Mouse (Mus musculus) layer of hippocampus, adult 9-10 months (tissue): ENCODE measurements around the gene Cdc14b.
A peak's percentile ranks its signal among the peaks of the same experiment; 100 is the strongest.

ENCODE experiments used
- DNase-seq: peaks from one replicate; pipeline ENCODE4 v3.0.0; 2022; ENCODE audit warnings: low spot score

Cdc14b gene

DNA sequence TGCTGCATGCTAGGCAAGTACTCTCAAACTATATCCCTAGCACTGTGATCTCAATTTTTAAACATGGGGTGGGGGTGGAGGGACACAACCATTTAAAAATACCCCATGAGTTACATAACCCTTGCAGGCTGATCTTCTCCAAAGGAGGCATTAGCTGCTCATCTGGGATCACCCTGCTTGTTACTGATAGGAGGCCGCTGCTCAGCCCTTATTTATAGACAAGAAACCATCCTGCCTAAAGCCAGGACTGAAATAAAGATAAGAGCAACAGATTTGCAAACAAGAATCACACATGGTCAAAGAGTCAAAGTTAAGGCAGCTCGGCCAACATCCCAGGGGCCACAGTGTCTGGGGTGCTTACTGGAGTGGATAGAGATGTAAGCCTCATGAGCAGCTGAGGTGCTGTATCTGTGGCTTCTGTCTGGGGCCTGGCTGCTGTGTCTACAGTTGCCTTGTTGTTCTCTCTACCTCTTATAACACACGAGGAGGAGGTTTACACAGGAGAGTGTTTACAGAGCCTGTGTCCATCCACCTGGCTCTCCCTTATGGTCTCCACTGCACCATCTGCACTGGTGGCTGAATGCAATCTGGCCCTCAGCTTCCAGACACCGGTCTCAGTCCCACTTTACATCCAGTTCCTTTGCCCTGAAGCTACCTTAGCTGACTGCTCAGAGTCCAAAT lies 38.0 kb downstream of the Cdc14b start:
- DNase-seq, result no peak

DNA sequence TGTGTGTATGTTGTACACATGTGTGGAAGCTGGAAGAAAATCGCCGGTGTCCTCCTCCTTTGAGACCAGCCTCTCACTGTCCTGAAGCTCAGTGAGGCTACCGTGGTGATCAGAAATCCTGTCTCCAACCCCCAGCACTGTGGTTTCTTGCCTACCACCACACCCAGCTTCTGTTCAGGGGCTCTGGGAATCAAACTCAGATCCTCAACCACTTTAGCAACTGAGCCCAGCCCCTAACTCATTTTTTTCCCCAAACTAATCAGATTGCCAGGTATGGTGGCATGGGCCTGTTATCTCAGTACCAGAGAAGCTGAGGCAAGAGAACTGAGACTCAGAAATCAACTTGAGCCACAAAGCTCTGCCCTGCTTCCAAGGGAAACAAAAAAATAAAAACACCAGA lies 39.3 kb downstream of the Cdc14b start:
- no peak for DNase-seq

DNA sequence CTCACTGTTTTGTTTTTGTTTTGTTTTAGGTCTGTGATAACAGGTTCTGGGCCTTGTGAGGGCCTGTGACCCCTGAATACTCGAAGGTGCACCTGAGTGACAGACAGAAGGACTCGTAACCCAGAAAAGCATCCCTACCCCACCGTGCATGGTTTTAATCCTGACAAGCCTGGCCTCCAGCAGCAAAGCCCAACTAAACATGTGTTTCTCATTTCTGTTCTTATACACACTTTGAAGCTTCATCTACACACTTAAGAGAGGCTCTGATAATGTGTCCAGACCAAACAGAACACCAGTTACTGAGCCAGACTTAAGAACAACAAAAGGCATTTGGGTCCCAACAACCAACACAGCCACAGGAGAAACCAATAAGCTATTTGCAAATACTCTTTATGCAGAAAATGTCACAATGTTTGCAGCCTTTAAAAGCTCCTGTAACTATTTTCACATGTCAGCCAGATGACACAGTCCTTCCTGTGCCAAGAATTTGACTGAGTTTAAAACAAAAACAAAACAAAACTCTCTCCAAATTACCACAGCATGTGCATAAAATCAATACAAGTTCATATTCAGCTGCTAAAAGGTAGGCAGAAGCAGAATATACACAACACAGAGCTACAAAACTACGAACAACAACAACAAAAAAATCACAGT lies 39.9 kb downstream of the Cdc14b start:
- DNase-seq, result peak; percentile 10

DNA sequence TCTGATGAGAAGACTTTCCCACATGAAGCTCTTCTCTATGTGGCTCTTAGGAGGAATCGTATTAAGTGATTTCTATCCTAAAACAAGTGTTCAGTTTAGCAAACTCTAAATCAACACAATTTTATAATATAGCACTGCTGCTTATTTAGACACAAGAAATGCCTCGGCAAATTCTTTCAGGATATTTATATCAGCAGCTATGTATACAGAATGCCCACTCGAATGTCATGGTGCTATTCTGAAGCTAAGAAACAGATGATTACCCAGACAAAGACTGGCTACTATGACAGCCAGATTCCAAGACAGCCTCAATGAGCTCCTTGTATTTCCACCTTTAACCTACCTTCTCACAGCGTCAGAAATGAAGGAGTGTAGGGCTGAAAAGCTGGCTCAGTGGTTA lies 42.0 kb downstream of the Cdc14b start:
- no peak for DNase-seq

DNA sequence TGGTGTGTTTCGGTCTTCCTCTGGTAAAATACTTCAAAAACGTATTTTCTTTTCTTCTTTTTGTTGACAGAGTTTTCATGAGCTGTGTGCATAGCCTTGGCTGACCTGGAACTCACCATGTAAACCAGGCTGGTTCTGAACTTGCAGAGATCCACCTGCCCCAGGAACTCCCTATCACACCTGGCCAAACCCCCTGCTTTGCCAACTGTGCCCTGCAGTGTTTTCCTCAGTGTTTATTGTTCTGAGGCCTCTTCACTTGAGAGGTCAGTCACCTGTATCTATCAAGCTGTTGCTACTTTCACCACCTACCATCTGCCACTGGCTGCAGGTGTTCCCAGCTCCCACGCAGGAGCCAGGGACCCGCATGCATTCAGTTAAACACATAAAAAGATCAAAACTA lies 48.4 kb downstream of the Cdc14b start:
- DNase-seq, result no peak

DNA sequence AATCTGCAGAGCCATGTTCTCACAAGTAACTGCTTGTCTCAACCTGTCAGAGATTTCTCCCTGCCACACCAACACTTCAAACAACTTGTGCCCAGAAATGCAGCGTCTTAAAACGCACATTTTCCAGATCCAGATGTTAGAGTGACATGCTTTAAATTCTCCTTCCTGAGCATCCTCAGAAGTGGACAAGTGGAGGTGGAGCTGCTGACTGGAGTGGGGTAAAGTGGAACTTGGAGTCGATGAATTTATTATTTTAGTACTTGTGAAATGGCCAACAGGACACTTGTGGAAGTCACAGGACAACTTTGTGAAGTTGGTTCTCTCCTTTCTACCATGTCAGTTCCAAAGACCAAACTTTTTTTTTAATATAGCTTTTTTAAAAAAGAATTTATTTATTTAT lies 49.4 kb downstream of the Cdc14b start:
- DNase-seq, result no peak

DNA sequence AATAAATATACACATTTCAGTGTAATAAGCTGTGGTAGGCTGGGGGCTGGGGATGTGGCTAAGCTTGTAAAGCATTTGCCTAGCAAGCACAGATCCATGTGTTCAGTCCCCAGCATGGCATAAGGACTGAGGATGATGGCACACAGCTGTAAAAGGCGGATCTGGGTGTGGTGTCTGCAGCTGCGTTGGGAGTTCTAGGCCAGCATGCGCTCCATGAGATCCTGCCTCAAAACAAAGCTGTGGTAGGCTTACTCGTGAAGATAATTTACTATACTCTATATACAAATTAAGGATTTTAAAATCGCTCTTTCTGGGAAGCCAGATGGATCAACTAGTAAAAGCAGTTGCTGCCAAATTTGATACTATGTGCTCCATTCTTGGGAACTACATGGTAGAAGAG lies 60.2 kb downstream of the Cdc14b start:
- DNase-seq, result no peak

DNA sequence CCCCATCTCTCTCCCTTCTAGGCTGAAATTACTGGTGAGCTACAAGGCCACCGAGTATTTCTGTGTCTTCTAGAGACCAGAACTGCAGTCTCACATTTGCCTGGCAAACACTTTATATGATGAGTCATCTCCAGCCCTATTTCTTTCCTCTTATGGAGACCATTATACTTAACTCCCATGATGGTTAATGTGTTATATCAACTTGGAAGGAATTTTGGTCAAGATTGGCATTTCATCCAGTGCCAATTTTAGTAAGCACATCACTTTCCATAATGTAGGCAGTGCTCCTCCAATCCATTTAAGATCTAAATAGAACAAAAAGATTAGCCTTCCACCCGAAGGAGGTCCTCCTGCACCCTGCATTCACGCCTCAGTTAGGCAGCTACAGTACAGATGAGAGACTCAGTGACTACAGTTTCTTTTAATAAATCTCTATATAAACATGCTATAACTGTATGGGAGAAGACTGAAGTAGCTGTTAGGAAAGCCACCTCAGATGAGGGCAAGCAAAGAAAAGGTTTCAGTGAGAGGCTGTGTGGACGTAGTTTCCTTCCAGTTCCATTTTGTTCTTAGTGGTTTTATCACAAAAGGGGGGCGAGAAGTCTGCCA lies 63.0 kb downstream of the Cdc14b start:
- no peak for DNase-seq

DNA sequence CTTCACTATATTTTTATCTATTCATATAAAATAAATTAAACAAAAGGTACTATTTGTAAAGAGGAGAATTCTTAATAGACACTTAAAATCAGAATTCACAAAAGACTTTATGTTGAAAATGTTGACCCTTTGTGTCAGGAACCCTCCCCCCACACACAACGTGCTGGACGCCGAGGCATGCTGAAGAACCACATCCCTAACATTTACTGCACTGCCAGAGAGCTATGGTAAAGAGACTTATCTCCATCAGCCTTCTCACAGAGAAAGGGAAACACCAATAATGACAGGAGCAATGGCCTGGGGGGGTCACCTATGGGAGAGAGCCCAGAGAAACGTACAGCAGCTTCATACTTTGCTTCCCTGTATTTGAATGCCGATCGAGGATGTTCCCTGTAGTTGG lies 66.9 kb downstream of the Cdc14b start:
- DNase-seq, result no peak

DNA sequence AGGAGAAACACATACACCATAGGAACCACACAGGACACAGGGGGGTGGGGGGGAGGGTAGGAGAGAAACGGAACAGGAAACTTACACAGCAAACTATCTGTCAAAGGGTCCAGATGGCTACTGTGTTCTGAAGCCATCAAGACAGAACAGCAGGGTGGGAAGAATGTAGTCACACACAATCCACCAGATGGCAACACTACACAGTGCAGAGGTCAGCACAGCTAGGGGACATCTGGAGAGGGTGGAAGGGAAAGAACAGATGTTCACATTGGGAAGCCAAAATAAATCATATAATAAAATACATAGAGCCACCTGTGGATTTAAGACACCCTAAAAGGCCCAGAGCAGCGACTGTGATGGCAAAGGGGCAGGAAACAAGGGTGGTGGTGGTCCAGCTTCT lies 69.9 kb downstream of the Cdc14b start:
- no peak for DNase-seq

DNA sequence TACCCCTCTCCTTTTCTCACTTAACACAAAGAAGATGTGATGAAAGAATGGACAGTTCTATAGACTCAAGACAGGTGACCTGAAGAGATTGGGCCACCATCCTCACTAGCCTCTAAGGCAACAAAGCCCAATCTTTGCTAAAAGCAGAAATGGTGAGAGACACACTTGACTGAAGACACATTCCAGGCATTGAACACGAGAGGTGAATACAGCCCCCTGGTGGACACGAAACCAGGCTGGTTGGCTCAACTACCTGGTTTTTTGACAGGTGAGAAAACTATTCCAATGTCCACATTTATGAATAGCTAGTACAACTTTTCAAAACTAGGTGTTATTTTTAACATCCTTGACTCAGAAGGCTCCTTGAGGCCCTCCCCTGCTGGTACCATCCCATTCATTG lies 70.4 kb downstream of the Cdc14b start:
- DNase-seq, result no peak

DNA sequence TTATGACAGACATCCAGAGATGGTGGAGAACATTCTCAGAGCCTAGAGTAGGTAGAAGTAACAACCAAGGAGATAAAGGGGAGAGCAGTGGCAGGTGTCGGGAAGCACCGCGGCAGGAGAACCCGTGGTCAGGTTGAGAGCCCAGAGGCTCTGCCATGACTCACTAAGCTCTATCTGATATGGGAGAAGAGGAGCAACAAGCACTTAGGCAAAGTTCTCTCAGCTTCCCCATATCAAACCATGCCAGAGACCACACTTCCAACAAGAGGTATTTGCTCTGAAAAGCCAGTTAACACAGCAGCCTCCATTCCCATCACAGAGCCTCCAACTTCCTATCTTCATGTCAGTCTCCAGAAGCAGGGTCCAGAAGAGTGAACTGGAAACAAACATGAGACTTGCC lies 74.2 kb downstream of the Cdc14b start:
- no peak for DNase-seq

DNA sequence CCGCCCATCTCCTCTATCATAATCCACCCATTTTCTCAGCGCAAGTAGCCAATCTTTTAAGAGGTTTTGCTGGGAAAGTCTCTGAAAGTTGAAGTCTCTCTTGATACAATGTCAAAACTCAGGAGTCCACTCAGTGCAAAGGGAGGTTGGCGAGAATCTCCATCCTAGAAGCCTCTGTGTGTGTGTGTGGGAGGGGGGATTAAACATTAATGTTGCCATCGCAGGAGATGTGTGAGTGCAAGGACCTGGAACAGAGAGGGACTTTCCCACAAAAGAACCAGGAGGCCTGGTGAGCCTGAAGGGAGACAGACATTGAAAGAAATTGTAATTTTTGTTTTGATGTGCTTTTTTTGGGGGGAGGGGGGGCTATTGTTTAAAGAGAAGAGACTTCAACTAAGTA lies 76.8 kb downstream of the Cdc14b start:
- DNase-seq, result no peak

DNA sequence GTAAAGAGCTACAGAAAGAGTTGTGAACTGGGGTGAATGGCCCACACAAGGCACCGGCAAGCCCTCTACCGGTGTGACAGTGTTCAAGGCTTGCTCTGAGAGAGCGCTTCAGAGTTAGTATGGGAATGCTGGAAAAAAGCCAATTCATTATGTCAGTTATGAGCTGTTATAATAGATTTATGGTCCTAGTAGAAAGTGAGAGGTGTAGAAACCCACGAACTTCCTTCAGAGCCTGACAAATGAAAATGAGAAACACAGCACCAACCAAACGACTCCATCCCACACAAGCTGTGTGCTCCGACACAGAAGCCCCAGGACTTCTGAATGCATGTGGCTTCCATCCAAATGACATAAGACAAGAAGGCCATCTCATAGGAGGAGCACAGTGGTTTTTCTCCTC lies 77.2 kb downstream of the Cdc14b start:
- DNase-seq, result no peak

DNA sequence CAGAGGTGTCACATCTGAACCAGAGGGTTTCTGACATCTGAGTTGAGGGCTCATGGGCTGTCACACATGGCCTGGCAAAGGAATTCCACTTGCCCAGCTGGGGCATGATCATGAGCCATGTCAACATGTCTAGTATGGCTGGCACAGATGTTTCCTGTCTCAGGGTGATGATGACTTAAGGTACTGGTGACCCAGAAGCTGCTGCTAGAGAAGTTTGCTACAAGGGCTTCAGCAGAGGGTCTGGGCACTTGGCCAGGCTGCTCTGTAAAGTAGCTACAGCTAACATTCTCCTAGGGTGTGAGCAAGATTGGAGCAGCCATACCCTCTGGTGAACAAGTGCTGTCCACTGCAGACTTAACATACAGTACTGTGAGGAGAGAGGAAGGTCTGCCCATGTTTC lies 88.0 kb downstream of the Cdc14b start:
- no peak for DNase-seq

DNA sequence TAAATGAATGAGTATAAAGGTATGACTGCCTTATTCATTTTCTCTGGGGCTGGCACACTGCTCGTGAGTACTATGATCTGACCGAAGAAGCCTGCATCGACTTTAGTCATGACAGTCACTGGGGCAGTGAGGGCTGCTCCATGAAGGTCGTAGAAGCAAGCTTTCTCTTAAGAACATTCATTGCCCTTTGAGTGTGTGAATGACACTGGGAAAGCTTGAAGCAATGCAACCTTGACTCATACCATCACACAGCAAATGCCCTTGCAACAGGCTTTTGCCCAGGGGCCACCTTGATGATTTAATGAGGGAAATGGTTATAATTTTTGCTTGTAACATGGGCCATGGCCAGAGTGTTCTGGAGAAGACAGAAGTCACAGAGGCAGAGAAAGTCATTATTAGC lies 88.6 kb downstream of the Cdc14b start:
- no peak for DNase-seq

DNA sequence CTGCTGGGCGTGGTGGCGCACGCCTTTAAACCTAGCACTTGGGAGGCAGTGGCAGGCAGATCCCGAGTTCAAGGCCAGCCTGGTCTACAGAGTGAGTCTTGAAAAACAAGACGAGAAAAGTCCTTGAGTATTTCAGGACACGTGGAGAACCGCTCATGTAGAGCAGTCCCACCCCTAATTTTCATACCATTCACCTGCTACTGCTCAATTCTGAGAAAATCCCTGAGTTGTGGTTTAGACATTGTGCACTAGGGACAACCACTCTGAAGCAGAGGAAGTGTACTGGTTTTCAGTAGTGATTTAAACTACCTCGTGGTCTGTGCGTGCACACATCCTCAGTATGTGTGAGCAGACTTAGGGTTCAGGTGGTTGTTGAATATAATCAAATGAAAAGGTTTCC lies 89.5 kb downstream of the Cdc14b start:
- no peak for DNase-seq

DNA sequence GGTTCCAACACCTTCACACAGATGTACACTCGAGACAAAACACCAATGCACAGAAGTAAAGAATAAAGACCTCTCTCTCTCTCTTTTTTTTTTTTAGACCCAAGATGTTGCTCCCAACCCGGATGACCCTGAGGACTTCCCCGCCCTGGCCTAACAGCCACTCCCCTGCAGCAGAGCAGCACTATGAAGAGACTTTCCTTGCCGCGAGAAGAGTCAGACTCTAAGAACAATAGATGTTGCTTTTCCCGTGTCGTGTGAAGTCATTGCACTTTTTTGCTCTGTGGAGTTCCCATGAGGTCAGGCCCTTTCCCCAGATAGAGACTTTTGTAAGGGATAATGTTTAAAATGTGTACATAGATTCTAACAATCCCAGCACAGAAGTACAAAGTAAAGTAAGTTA lies 89.9 kb downstream of the Cdc14b start:
- DNase-seq, result no peak

DNA sequence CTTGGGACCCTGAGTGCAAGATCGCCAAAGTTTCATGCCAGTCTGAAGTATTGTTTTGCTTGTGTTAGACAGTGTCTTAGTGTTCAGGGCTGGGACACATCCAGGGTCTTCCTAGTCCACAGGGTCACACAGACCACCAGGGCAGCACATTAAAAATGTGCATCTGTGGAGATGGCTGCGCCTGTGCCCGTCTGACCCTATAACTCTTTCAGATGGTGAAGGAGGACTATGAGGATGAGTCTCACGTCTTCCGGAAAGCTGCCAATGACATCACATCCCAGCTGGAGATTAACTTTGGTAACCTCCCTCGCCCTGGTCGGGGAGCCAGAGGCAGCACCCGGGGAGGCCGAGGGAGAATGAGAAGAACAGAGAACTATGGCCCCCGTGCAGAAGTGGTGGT lies 90.7 kb downstream of the Cdc14b start:
- no peak for DNase-seq

DNA sequence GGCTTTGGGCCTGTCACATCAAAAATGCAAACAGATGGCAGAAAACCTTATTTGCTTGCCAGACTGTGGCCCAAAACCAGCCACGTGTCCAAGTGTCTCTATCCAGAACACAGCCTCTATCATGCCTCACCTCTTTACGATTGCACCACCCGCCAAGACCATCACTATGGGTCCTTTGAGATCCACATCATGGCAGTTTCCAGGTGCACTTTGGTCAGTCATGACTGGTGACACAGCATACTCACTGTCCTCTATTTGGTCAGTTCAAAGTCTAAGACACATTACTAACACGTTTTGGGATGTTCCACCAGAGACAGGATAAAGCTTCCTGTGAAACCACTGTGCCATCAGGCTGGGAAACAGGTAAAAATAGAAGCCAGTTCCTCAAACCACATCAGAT lies 91.5 kb downstream of the Cdc14b start:
- no peak for DNase-seq

DNA sequence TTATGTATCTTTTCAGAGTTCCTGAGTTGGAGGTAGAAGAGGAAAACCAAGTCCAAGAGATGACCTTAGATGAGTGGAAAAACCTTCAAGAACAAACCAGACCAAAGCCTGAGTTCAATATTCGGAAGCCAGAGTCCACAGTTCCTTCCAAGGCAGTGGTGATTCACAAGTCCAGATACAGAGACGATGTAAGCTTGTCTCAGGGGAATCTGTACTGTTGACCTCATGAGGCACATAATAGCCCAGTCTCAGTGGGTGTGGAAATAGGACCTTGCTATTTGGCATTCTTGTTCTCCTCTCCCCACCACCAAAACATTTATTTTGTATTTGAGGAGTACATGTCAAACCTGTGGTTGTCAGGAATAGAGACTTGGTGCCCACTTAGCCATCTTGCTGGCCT lies 93.0 kb downstream of the Cdc14b start:
- DNase-seq, result no peak

DNA sequence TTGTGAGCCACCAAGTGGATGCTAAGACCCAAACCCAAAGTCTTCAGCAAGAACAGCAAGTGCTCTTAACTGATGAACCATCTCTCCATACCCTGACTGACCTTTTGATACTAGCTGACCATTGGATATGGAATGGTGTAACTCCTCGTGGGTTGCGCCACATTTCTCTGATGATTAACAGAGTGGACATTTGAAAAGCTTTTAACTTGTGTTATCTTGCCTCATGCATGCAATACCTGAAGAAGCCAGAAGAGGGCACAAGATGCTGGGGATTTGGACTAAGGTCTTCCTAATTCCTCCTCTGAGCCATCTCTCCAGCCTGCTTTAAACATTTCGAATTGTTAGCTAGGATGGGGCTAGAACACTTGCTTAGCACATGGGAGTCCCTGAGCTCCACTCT lies 94.2 kb downstream of the Cdc14b start:
- no peak for DNase-seq

DNA sequence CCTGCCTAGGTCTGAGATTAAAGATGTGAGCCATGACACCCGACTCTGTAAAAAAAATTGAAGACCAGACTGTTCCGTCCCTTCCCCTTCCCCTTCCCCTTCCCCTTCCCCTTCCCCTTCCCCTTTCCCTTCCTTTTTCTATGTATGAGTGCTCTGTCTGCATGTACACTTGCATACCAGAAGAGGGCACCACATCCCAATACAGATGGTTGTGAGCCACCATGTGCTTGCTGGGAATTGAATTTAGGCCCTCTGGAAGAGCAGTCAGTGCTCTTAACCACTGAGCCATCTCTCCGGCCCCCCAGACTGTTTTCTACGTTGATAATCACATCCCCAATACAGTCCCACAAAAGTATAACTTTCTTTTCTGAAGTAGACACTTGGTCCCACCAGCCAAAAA lies 94.8 kb downstream of the Cdc14b start:
- DNase-seq, result no peak
